Mouse (Mus musculus) forebrain, embryonic 16.5 days (tissue): ENCODE measurements at regions not wholly inside any gene's neighbourhood (a gene's known extent, or its start where the extent isn't known, plus 50 kb on each side); places are given as distances from the start of the nearest gene placed in this dataset.
A peak's percentile ranks its signal among the peaks of the same experiment; 100 is the strongest.

ENCODE experiments used
- ATAC-seq: fragments of 200-750 bp; cut with Nextera tagmentation; 2 replicates; pipeline ENCODE4 v1.8.0; 2017; ENCODE audit warnings: mild to moderate bottlenecking, moderate library complexity
- H3K27ac ChIP-seq: fragments of 300-500 bp; sonication (generic); 2 replicates; pipeline ENCODE4 v1.5.1; 2014; ENCODE audit warnings: low read length, control low read depth
- H3K27me3 ChIP-seq: fragments of 300-500 bp; sonication (generic); replicated peaks from 2 replicates; pipeline ENCODE4 v1.6.1; 2014; ENCODE audit warnings: low read length; ENCODE audit not compliant: control insufficient read depth, insufficient read depth
- H3K36me3 ChIP-seq: fragments of 300-500 bp; sonication (generic); 2 replicates; pipeline ENCODE4 v1.6.1; 2014; ENCODE audit not compliant: control insufficient read depth, insufficient read depth
- H3K4me1 ChIP-seq: fragments of 300-500 bp; sonication (generic); replicated peaks from 2 replicates; pipeline ENCODE4 v1.6.1; 2014; ENCODE audit warnings: low read length; ENCODE audit not compliant: control insufficient read depth, insufficient read depth
- H3K4me2 ChIP-seq: fragments of 300-500 bp; sonication (generic); 2 replicates; pipeline ENCODE4 v1.6.1; 2014; ENCODE audit warnings: mild to moderate bottlenecking, low read length, control low read depth
- H3K4me3 ChIP-seq: fragments of 300-500 bp; sonication (generic); replicated peaks from 2 replicates; pipeline ENCODE4 v1.5.1; 2014; ENCODE audit warnings: mild to moderate bottlenecking, low read length, control low read depth
- H3K9ac ChIP-seq: fragments of 300-500 bp; sonication (generic); replicated peaks from 2 replicates; pipeline ENCODE4 v1.6.1; 2014; ENCODE audit warnings: low read depth, low read length, control low read depth
- H3K9me3 ChIP-seq: fragments of 300-500 bp; sonication (generic); 2 replicates; pipeline ENCODE4 v1.6.1; 2016; ENCODE audit warnings: low read length; ENCODE audit not compliant: control insufficient read depth
- WGBS: fragments of 180-500 bp; shearing (Covaris S2); extraction: QIAGEN DNeasy Blood & Tissue Kit; methylation state at CpG from one replicate; pipeline ENCODE4 v1.1.7; 2014; 5-methylcytosine and 5-hydroxymethylcytosine counted together

DNA sequence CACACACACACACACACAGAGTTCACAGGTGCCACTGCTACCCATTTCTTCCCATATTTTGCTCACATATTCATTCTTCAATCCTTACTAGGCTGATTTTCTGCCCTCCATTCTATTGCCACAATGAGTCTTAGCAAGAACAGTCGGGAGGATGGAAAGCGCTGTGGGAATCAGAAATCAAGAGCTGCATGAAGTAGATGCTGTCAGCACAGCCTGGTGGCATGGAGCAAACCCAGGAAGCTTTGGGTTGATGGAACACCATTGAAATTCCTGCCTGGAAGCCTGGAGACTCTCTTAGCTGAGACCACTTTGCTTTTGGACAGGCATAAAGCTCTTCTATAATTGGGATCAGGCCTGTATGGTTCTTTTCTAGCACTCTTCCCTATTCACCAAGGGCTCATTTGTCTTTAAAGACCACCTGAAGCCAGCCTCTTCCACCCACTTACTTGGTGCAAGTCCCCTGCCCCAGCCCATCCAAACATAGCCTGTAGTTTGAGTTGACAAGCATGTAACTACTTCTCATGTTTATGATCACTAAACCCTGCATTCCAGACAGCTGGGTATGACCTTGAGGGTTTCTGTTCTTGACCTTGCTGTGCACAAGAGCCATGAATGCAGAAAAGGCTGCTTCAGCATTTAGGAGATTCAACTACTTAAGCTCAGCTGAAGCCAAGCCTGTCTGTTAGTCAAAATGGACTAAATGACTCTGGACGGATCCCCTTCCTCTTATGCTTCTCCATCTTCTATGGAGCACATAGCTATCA lies 537.4 kb downstream of the Slc4a3 start:
- Histone ChIP-seq H3K27me3 (no peaks in the 10 kb centered on the region), H3K9ac (no peak overlapping the region), H3K4me2 (no peak overlapping the region), H3K9me3 (no peaks in the 10 kb centered on the region), H3K4me3 (no peak overlapping the region), H3K27ac (no peak overlapping the region), H3K36me3 (no peaks in the 10 kb centered on the region), H3K4me1 (no peaks in the 10 kb centered on the region)
- WGBS: 91% methylated on average over 3 of the region's 3 CpGs
- no peak for ATAC-seq

DNA sequence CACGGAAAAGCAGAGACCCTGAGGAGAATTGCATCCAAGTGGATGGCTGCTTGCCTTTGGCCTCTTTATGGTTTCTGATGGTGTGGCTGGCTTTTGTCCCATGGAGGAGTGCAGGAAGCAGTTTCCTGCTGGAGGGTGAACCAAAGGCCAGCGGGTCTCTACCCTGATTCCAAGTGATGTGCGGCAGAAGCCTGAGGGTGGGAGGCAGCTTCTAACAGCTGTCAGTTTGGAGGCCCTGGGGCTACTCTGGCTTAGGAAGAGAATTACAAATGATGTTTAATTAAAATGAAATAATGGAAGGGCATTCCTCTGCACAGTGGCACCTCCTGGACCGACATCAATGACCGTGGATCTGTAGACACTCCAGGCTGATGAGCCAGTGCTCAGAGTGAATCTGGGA lies 545.0 kb downstream of the Slc4a3 start:
- Histone ChIP-seq H3K4me2 (no peak overlapping the region), H3K27me3 (no peaks in the 10 kb centered on the region), H3K36me3 (no peaks in the 10 kb centered on the region), H3K4me1 (peaks cover 4% of the 10 kb centered on the region; the same call in 1 of the 2 replicates), H3K9me3 (no peaks in the 10 kb centered on the region), H3K4me3 (no peak overlapping the region), H3K9ac (no peak overlapping the region), H3K27ac (no peak overlapping the region)
- no peak for ATAC-seq
- WGBS: 35% methylated on average over 5 of the region's 5 CpGs

DNA sequence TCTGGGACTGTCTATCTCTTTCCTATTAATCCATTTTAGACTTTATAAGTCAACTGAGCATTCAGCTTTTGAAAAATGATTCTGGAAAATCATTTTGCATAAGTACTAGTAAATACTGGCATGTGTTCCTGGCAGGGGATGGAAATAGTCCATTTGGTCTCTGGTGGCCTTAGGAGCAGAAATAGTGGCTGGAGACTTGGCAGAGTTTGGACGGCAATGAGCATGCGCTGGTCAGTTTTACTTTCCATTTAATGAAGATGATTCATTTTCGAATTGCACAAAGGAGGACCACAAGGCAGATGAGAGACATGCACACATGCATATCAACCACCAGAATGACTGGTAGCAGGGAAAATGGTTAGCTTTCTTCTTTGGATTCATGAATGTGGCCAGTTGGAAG lies 567.2 kb downstream of the Slc4a3 start:
- no peaks in the 10 kb centered on the region for H3K4me1 ChIP-seq
- H3K36me3 ChIP-seq: no peaks in the 10 kb centered on the region
- no peaks in the 10 kb centered on the region for H3K9me3 ChIP-seq
- no peak for ATAC-seq
- H3K4me3 ChIP-seq: no peak overlapping the region
- no peak overlapping the region for H3K9ac ChIP-seq
- H3K27me3 ChIP-seq: no peaks in the 10 kb centered on the region
- no peak overlapping the region for H3K4me2 ChIP-seq
- WGBS: 91% methylated on average over 3 of the region's 3 CpGs
- no peak overlapping the region for H3K27ac ChIP-seq

DNA sequence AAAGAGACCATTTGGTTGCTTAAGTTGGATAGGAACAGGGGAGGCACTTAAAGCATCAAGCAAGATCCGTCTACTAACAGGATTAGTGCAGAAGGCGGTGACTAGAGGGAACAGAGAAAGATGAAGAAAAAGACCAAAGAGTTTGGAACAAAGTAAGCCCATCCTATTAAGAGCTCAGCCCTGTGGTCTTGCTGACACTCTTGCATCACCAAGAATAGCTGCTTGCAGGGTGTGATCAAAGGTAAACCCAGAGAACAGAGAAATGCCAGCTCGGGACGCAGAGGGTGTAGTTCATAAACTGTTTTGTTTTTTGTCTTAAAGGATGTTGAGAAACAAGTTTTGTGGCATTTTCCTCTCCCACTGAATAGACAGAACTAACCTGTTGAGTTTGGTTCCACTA lies 574.8 kb downstream of the Slc4a3 start:
- no peaks in the 10 kb centered on the region for H3K27me3 ChIP-seq
- no peak for ATAC-seq
- H3K36me3 ChIP-seq: no peaks in the 10 kb centered on the region
- H3K27ac ChIP-seq: no peak overlapping the region
- H3K9me3 ChIP-seq: no peaks in the 10 kb centered on the region
- H3K4me2 ChIP-seq: no peak overlapping the region
- H3K9ac ChIP-seq: no peak overlapping the region
- 34% methylated on average over 4 of the region's 4 CpGs for WGBS
- no peaks in the 10 kb centered on the region for H3K4me1 ChIP-seq
- H3K4me3 ChIP-seq: no peak overlapping the region

DNA sequence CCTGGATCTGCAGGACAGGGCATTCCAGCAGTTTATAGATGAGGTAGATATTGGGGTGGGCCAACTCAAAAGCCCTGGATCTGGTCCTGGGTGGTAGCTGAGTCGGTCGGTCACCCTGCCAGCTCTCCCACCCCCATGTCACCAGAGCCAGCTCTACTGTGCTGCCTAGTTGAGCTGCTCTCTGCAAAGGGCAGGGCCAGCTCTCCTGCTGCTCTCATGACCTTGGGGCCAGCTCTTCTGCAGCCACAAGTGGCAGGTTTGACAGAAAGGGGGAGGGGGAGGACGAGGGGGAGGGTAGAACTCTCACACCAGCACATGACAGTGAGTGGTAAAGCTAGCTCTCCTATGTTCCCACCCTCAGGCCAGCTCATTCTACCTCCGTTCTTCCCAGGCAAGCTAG lies 584.3 kb downstream of the Slc4a3 start:
- Histone ChIP-seq H3K4me1 (no peaks in the 10 kb centered on the region), H3K36me3 (no peaks in the 10 kb centered on the region), H3K9me3 (no peaks in the 10 kb centered on the region), H3K9ac (no peak overlapping the region), H3K27me3 (no peaks in the 10 kb centered on the region), H3K4me3 (no peak overlapping the region), H3K4me2 (no peak overlapping the region), H3K27ac (no peak overlapping the region)
- no peak for ATAC-seq
- 63% methylated on average over 4 of the region's 4 CpGs for WGBS

DNA sequence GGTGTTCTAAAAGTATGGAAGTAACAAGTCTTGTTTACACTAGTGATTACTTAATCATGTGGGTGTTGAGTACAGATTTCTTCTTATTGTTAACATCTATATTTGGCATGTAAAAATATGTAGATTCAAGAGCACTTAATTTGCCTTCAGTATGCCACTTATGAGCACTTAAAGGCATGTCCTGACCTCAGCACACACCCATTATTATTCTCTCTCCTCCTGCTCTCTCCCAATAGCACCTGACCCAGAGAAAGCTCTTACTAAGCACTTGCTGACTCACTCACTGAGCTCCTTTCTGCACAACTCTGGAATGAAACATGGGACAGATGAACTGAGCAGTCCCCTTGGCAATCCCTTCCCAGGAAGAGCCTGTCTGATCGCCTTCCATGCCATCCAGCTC lies 590.7 kb downstream of the Slc4a3 start:
- H3K36me3 ChIP-seq: no peaks in the 10 kb centered on the region
- no peak overlapping the region for H3K27ac ChIP-seq
- H3K4me2 ChIP-seq: no peak overlapping the region
- WGBS: 89% methylated on average over 1 of the region's 1 CpGs
- no peak overlapping the region for H3K4me3 ChIP-seq
- no peaks in the 10 kb centered on the region for H3K27me3 ChIP-seq
- no peak for ATAC-seq
- no peak overlapping the region for H3K9ac ChIP-seq
- H3K9me3 ChIP-seq: no peaks in the 10 kb centered on the region
- no peaks in the 10 kb centered on the region; the same call in 1 of the 2 replicates for H3K4me1 ChIP-seq

DNA sequence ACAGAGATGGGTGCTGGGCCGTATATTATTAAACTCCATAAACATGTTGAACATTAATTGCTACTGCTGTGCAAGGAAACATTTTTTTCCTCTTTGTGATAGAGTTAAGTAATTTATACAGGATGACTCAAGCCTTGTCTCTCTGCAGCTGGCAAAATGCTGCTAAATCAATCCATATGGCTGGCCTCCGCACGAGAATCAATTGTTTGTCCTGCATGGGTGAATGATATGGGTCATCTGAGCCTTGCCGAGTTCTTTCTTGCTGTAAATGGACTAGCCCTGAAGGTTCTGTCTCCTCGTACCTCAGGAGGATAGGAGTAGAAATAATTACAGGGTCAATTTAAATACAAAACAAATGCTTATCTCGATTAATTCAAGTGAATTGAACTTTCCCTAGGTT lies 591.6 kb downstream of the Slc4a3 start:
- H3K4me3 ChIP-seq: no peak overlapping the region
- H3K27me3 ChIP-seq: no peaks in the 10 kb centered on the region
- H3K9me3 ChIP-seq: no peaks in the 10 kb centered on the region
- no peaks in the 10 kb centered on the region; the same call in 1 of the 2 replicates for H3K4me1 ChIP-seq
- no peaks in the 10 kb centered on the region for H3K36me3 ChIP-seq
- H3K27ac ChIP-seq: no peak overlapping the region
- H3K4me2 ChIP-seq: no peak overlapping the region
- WGBS: 53% methylated on average over 6 of the region's 6 CpGs
- no peak for ATAC-seq
- no peak overlapping the region for H3K9ac ChIP-seq

DNA sequence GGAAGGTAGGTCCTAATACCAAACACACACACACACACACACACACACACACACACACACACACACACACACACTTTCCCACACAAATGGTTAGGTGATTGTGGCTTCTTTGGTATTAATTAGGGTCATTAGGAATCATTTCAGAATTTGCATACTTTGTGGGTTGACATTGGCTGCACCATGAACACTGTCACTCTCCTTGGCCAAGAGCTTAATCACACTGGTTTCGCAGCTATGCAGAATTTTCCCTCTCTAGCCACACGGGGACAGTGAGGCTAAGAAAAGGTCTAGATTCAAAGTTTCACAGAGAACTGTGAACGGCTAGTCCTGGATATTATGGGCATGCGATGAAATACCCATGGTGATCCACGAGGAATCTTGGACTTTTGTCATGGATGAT lies 597.5 kb downstream of the Slc4a3 start:
- H3K27ac ChIP-seq: no peak overlapping the region
- H3K27me3 ChIP-seq: no peaks in the 10 kb centered on the region
- no peaks in the 10 kb centered on the region for H3K4me1 ChIP-seq
- H3K9ac ChIP-seq: no peak overlapping the region
- H3K36me3 ChIP-seq: no peaks in the 10 kb centered on the region
- H3K9me3 ChIP-seq: no peaks in the 10 kb centered on the region
- no peak overlapping the region for H3K4me3 ChIP-seq
- H3K4me2 ChIP-seq: no peak overlapping the region
- WGBS: 44% methylated on average over 5 of the region's 5 CpGs
- no peak for ATAC-seq

DNA sequence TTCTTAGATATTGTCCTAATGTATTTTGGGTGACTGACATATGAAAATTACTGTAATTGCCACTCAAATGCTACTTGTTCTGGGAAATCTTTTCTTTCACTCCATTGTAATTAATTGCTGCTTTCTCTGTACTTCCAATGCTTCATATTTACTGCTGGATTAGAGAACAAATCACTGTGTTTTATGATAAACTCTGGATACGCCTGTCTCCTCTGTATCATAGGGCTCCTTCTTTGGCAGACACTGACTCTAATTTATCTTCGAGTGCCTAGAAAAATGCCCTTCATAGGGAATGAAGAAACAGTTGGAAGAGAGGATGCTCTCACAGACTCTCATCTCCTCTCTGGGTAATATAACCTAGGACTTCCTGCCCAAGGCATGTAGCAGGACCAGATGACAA lies 602.9 kb downstream of the Slc4a3 start:
- H3K4me2 ChIP-seq: no peak overlapping the region
- H3K9me3 ChIP-seq: no peaks in the 10 kb centered on the region
- H3K4me3 ChIP-seq: no peak overlapping the region
- no peaks in the 10 kb centered on the region for H3K4me1 ChIP-seq
- no peaks in the 10 kb centered on the region for H3K27me3 ChIP-seq
- ATAC-seq: peak; percentile 65
- H3K36me3 ChIP-seq: no peaks in the 10 kb centered on the region
- H3K9ac ChIP-seq: no peak overlapping the region
- no peak overlapping the region for H3K27ac ChIP-seq
- 53% methylated on average over 2 of the region's 2 CpGs for WGBS

DNA sequence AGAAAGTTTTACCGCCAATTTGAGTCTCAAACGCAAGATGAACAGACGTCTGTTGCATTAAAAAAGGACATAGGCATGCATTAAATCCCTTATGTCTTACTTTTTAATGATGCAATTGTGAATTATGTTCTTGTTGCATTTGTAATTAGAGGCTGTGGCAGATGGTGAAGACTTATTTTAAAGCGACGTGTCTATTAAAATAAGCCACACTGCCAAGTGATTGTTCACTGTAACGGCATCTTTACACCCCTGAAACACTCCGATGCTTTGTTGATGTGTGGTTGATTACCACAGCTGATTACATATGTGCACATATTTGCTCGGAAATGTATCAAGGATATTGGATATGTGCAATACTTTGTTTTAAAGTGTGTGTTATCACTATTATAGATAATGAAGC lies 610.2 kb downstream of the Slc4a3 start:
- no peak overlapping the region for H3K4me2 ChIP-seq
- H3K9me3 ChIP-seq: no peaks in the 10 kb centered on the region
- peak; percentile 58 for ATAC-seq
- no peak overlapping the region for H3K9ac ChIP-seq
- no peaks in the 10 kb centered on the region for H3K27me3 ChIP-seq
- H3K4me3 ChIP-seq: no peak overlapping the region
- H3K36me3 ChIP-seq: no peaks in the 10 kb centered on the region
- no peaks in the 10 kb centered on the region for H3K4me1 ChIP-seq
- 36% methylated on average over 8 of the region's 8 CpGs for WGBS
- H3K27ac ChIP-seq: no peak overlapping the region
